Mouse (Mus musculus) kidney, embryonic 16.5 days (tissue): ENCODE results near the gene Aspscr1. TPM values are rescaled to one million over a fixed set of nuclear protein-coding genes. Genes with fewer than 3 reads are reported as not detected.
A peak's percentile ranks its signal among the peaks of the same experiment; 100 is the strongest.

Experiments used
- ATAC-seq: fragments of 200-750 bp; cut with Nextera tagmentation; 2 replicates; pipeline ENCODE4 v1.8.0; 2017; ENCODE audit warnings: moderate TSS enrichment; ENCODE audit not compliant: low FRiP score, low TSS enrichment
- H3K27ac ChIP-seq: fragments of 300-500 bp; sonication (generic); 2 replicates; pipeline ENCODE4 v1.5.1; 2014; ENCODE audit warnings: low read length
- H3K27me3 ChIP-seq: fragments of 300-500 bp; sonication (generic); 2 replicates; pipeline ENCODE4 v1.6.1; 2014; ENCODE audit warnings: low read length, control low read depth, mixed read lengths; ENCODE audit not compliant: insufficient read depth
- H3K36me3 ChIP-seq: fragments of 300-500 bp; sonication (generic); 2 replicates; pipeline ENCODE4 v1.6.1; 2014; ENCODE audit warnings: low read length, control low read depth, mixed read lengths; ENCODE audit not compliant: insufficient read depth
- H3K4me1 ChIP-seq: fragments of 300-500 bp; sonication (generic); 2 replicates; pipeline ENCODE4 v1.6.1; 2014; ENCODE audit warnings: low read length, control low read depth, mixed read lengths; ENCODE audit not compliant: insufficient read depth
- H3K4me2 ChIP-seq: fragments of 300-500 bp; sonication (generic); replicated peaks from 2 replicates; pipeline ENCODE4 v1.6.1; 2014; ENCODE audit warnings: low read depth, low read length
- H3K4me3 ChIP-seq: fragments of 300-500 bp; sonication (generic); 2 replicates; pipeline ENCODE4 v1.5.1; 2014; ENCODE audit warnings: mild to moderate bottlenecking, low read length
- H3K9ac ChIP-seq: fragments of 300-500 bp; sonication (generic); replicated peaks from 2 replicates; pipeline ENCODE4 v1.6.1; 2014; ENCODE audit warnings: low read length
- H3K9me3 ChIP-seq: fragments of 300-500 bp; sonication (generic); 2 replicates; pipeline ENCODE4 v1.6.1; 2016; ENCODE audit warnings: low read length, control low read depth
- WGBS: fragments of 180-500 bp; shearing (Covaris S2); extraction: QIAGEN DNeasy Blood & Tissue Kit; methylation state at CpG from one replicate; pipeline ENCODE4 v1.1.7; 2014; 5-methylcytosine and 5-hydroxymethylcytosine counted together
- polyA plus RNA-seq: library from polyadenylated mRNA; unstranded; fragments of >200 nt; fragmentation: Nextera tagmentation; extraction: Ambion mirVana; gene quantifications from 2 replicates; pipeline ENCODE4 v1.2.1, GENCODE M21; 2015

Aspscr1 gene
- polyA plus RNA-seq, 1 experiment from 2014 or later, result 146 TPM

GRCm38 (mm10) chr11:120676951-120677350, 4.2 kb downstream of the Aspscr1 start:
- no peak for ATAC-seq
- Histone ChIP-seq H3K9me3 (no peaks in the 10 kb centered on the region), H3K4me3 (no peak overlapping the region), H3K27me3 (no peaks in the 10 kb centered on the region), H3K4me2 (no peak overlapping the region), H3K9ac (0 out of 2 replicates have a peak overlapping the region, but pooled peaks have one; percentile 9), H3K36me3 (peaks cover 23% of the 10 kb centered on the region), H3K27ac (no peak overlapping the region), H3K4me1 (peaks cover 8% of the 10 kb centered on the region)
- 94% methylated on average over 4 of the region's 4 CpGs for WGBS

GRCm38 (mm10) chr11:120679909-120680308, 7.1 kb downstream of the Aspscr1 start:
- H3K4me2 ChIP-seq, result no peak overlapping the region
- no peaks in the 10 kb centered on the region for H3K4me1 ChIP-seq
- H3K27ac ChIP-seq, result no peak overlapping the region
- no peak overlapping the region for H3K9ac ChIP-seq
- H3K4me3 ChIP-seq, result no peak overlapping the region
- 87% methylated on average over 3 of the region's 3 CpGs for WGBS
- H3K36me3 ChIP-seq, result peaks cover 30% of the 10 kb centered on the region
- no peaks in the 10 kb centered on the region for H3K27me3 ChIP-seq
- ATAC-seq, result 0 out of 2 replicates have a peak, but pooled peaks have one; percentile 37
- no peaks in the 10 kb centered on the region for H3K9me3 ChIP-seq

GRCm38 (mm10) chr11:120682683-120683082, 9.9 kb downstream of the Aspscr1 start:
- H3K36me3 ChIP-seq, result peaks cover 42% of the 10 kb centered on the region
- no peak for ATAC-seq

GRCm38 (mm10) chr11:120683536-120683935, 10.8 kb downstream of the Aspscr1 start:
- Histone ChIP-seq H3K4me2 (no peak overlapping the region), H3K36me3 (peaks cover 41% of the 10 kb centered on the region), H3K4me3 (no peak overlapping the region), H3K27ac (no peak overlapping the region), H3K27me3 (no peaks in the 10 kb centered on the region), H3K9ac (no peak overlapping the region), H3K4me1 (0 out of 2 replicates have a peak, but pooled peaks cover 5% of the 10 kb centered on the region), H3K9me3 (no peaks in the 10 kb centered on the region)
- ATAC-seq, result no peak
- WGBS, result 92% methylated on average over 3 of the region's 3 CpGs

More at GRCm38 (mm10) chr11:120682683-120683082, 9.9 kb downstream of the Aspscr1 start:
- Histone ChIP-seq H3K4me1 (0 out of 2 replicates have a peak, but pooled peaks cover 5% of the 10 kb centered on the region), H3K27me3 (no peaks in the 10 kb centered on the region), H3K27ac (no peak overlapping the region), H3K9ac (no peak overlapping the region), H3K4me2 (no peak overlapping the region), H3K4me3 (no peak overlapping the region), H3K9me3 (no peaks in the 10 kb centered on the region)
- WGBS, result 97% methylated on average over 5 of the region's 5 CpGs

GRCm38 (mm10) chr11:120684086-120684485, 11.3 kb downstream of the Aspscr1 start:
- no peak for ATAC-seq
- Histone ChIP-seq H3K4me1 (0 out of 2 replicates have a peak, but pooled peaks cover 5% of the 10 kb centered on the region), H3K27ac (no peak overlapping the region), H3K4me2 (no peak overlapping the region), H3K9ac (no peak overlapping the region), H3K4me3 (no peak overlapping the region), H3K36me3 (peaks cover 41% of the 10 kb centered on the region), H3K27me3 (no peaks in the 10 kb centered on the region), H3K9me3 (no peaks in the 10 kb centered on the region)
- 58% methylated on average over 2 of the region's 2 CpGs for WGBS

DNA sequence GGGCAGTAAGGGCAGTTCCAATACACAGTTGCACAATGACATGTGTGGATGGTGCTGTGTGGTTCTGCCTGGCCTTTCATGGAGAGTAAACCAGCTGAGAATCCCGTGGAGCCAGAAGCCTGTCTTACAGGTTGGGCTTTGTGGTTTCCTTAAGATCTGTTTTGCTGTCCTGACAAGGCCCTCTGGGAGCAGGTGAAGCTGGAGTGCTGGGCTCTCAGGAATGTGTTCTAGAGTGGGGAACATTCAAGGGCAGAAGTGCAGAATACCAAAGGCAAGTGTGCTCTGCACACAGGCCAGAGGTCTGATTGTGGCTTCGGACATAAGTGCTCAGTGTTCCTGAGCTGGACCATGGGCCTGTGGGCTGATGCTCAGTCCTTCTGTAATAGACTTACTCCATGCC, 11.9 kb downstream of the Aspscr1 start:
- ATAC-seq, result no peak
- no peaks in the 10 kb centered on the region for H3K9me3 ChIP-seq
- H3K27me3 ChIP-seq, result no peaks in the 10 kb centered on the region
- 96% methylated on average over 2 of the region's 2 CpGs for whole genome bisulfite sequencing
- peaks cover 44% of the 10 kb centered on the region for H3K36me3 ChIP-seq
- no peak overlapping the region for H3K4me2 ChIP-seq
- 0 out of 2 replicates have a peak, but pooled peaks cover 5% of the 10 kb centered on the region for H3K4me1 ChIP-seq
- H3K9ac ChIP-seq, result no peak overlapping the region
- no peak overlapping the region for H3K27ac ChIP-seq
- no peak overlapping the region for H3K4me3 ChIP-seq

- peaks cover 36% of the 10 kb centered on the region for H3K36me3 ChIP-seq
- no peak overlapping the region for H3K9ac ChIP-seq
- no peak overlapping the region; the same call in 1 of the 2 replicates for H3K27ac ChIP-seq
- 77% methylated on average over 20 of the region's 20 CpGs for WGBS
- no peak overlapping the region for H3K4me3 ChIP-seq
- H3K27me3 ChIP-seq, result no peaks in the 10 kb centered on the region
- H3K9me3 ChIP-seq, result no peaks in the 10 kb centered on the region
- no peak overlapping the region for H3K4me2 ChIP-seq
- 0 out of 2 replicates have a peak, but pooled peaks cover 5% of the 10 kb centered on the region for H3K4me1 ChIP-seq
- ATAC-seq, result no peak
Observed at GRCm38 (mm10) chr11:120686650-120687272, 14.0 kb downstream of the Aspscr1 start.

DNA sequence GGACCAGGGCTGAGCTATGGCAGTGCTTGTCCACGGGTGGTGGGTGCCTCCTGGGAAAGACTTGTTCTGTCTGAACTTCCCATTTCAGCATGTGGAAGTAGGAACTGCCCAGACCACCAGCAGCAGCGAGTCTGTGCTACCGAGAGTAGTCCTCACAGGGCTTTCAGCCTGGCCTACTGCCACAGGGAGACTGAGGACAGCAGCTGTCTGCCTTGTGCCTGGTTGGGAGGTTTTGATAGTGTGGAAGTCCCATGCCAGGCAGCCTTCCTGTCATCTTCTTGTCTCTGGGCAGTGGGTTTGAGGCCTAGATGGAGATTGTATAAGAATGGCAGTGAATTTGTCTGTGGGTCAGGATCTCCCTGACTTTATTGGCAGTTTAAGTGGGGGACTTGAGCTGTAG, 16.6 kb downstream of the Aspscr1 start:
- Histone ChIP-seq H3K27me3 (no peaks in the 10 kb centered on the region), H3K4me1 (0 out of 2 replicates have a peak, but pooled peaks cover 5% of the 10 kb centered on the region), H3K4me2 (no peak overlapping the region), H3K9me3 (no peaks in the 10 kb centered on the region), H3K27ac (no peak overlapping the region), H3K9ac (no peak overlapping the region), H3K36me3 (peaks cover 36% of the 10 kb centered on the region), H3K4me3 (no peak overlapping the region)
- ATAC-seq, result no peak
- WGBS, result 85% methylated on average over 3 of the region's 3 CpGs

GRCm38 (mm10) chr11:120692471-120693011, 19.8 kb downstream of the Aspscr1 start:
- H3K4me3 ChIP-seq, result no peak overlapping the region
- no peak for ATAC-seq
- H3K4me2 ChIP-seq, result no peak overlapping the region
- H3K36me3 ChIP-seq, result peaks cover 29% of the 10 kb centered on the region
- H3K27ac ChIP-seq, result no peak overlapping the region
- no peak overlapping the region for H3K9ac ChIP-seq
- no peaks in the 10 kb centered on the region for H3K9me3 ChIP-seq
- no peaks in the 10 kb centered on the region for H3K27me3 ChIP-seq
- H3K4me1 ChIP-seq, result peaks cover 23% of the 10 kb centered on the region
- WGBS, result 88% methylated on average over 4 of the region's 4 CpGs

- 74% methylated on average over 3 of the region's 3 CpGs for WGBS
- H3K9ac ChIP-seq, result no peak overlapping the region
- H3K36me3 ChIP-seq, result peaks cover 28% of the 10 kb centered on the region
- H3K9me3 ChIP-seq, result no peaks in the 10 kb centered on the region
- ATAC-seq, result no peak
- H3K4me1 ChIP-seq, result peaks cover 32% of the 10 kb centered on the region
- H3K4me2 ChIP-seq, result no peak overlapping the region
- H3K27me3 ChIP-seq, result no peaks in the 10 kb centered on the region
- H3K4me3 ChIP-seq, result no peak overlapping the region
- H3K27ac ChIP-seq, result no peak overlapping the region
Observed at GRCm38 (mm10) chr11:120693461-120693860, 20.7 kb downstream of the Aspscr1 start.
